Mouse (Mus musculus) small intestine, adult 2 months (tissue): ENCODE data around the gene Tuba8.

ENCODE experiments used
- CTCF ChIP-seq: fragments of 200-500 bp; IDR thresholded peaks from 2 replicates; pipeline ENCODE4 v1.5.1; 2012; ENCODE audit warnings: low read depth, mild to moderate bottlenecking, control low read depth, inconsistent platforms, low read length, moderate library complexity, mixed read lengths; ENCODE audit not compliant: insufficient replicate concordance, insufficient read length; ENCODE audit errors: extremely low read depth
- POLR2A ChIP-seq: fragments of 200-500 bp; IDR thresholded peaks from 2 replicates; pipeline ENCODE4 v1.6.1; 2012; ENCODE audit warnings: low read depth, mild to moderate bottlenecking, control low read depth, inconsistent platforms, low read length, moderate library complexity

- TF ChIP-seq CTCF (no peak), POLR2A (no peak)
Observed at GRCm38 (mm10) chr6:121212988-121213387, 2.5 kb downstream of the Tuba8 start.
